Mouse (Mus musculus) CH12.LX (cell line): ENCODE measurements at regions not wholly inside any gene's neighbourhood (a gene's known extent, or its start where the extent isn't known, plus 50 kb on each side); places are given as distances from the start of the nearest gene placed in this dataset.

Experiments used
- DNase-seq: peaks from one replicate; pipeline ENCODE4 v3.0.0-alpha.2; 2013; ENCODE audit errors: extremely low read depth
- H3K27ac ChIP-seq: 2 replicates; pipeline ENCODE4 v1.5.1; 2012; ENCODE audit warnings: low read depth, mild to moderate bottlenecking, control low read depth, moderate library complexity; ENCODE audit not compliant: insufficient read depth
- H3K27me3 ChIP-seq: replicated peaks from 2 replicates; pipeline ENCODE3; 2012; ENCODE audit warnings: inconsistent platforms
- H3K36me3 ChIP-seq, 2 experiments: replicated peaks in 1 of 2; 2 replicates each; pipeline versions ENCODE3 to v1.6.1; 2012; ENCODE audit warnings: inconsistent platforms in 1 of 2, low read length in 1 of 2, mild to moderate bottlenecking in 1 of 2, mixed read lengths in 1 of 2, moderate library complexity in 1 of 2; ENCODE audit not compliant: control insufficient read depth in 1 of 2, insufficient read depth in 1 of 2
- H3K4me1 ChIP-seq, 2 experiments: 2 replicates each; pipeline ENCODE4 v1.6.1; 2012; ENCODE audit warnings: inconsistent platforms in 1 of 2, moderate library complexity in 1 of 2; ENCODE audit not compliant: insufficient read depth in 2 of 2, control insufficient read depth in 1 of 2
- H3K4me2 ChIP-seq: 2 replicates; pipeline ENCODE4 v1.6.1; 2012; ENCODE audit warnings: low read depth, mild to moderate bottlenecking, control low read depth; ENCODE audit not compliant: poor library complexity, insufficient read depth, severe bottlenecking
- H3K4me3 ChIP-seq, 3 experiments: fragments of 150-350 bp in 1 of 3; sonication (generic) in 1 of 3; replicated peaks in 1 of 3; 2 replicates each; pipeline versions ENCODE3 to v1.5.1; 2011 to 2012; ENCODE audit warnings: low read depth in 2 of 3, low read length in 2 of 3, mild to moderate bottlenecking in 2 of 3, moderate library complexity in 2 of 3, control low read depth in 1 of 3, improper control_type of control experiment in 1 of 3, inconsistent platforms in 1 of 3, mixed read lengths in 1 of 3; ENCODE audit not compliant: poor library complexity in 1 of 3
- H3K79me2 ChIP-seq: replicated peaks from 2 replicates; pipeline ENCODE4 v1.6.1; 2012; ENCODE audit warnings: mild to moderate bottlenecking, moderate library complexity; ENCODE audit not compliant: control insufficient read depth, poor library complexity, insufficient read depth, severe bottlenecking; ENCODE audit errors: extremely low read depth
- H3K9ac ChIP-seq: 2 replicates; pipeline ENCODE4 v1.6.1; 2012; ENCODE audit warnings: low read depth, mild to moderate bottlenecking, control low read depth, moderate library complexity; ENCODE audit not compliant: insufficient read depth
- H3K9me3 ChIP-seq: replicated peaks from 2 replicates; pipeline ENCODE3; 2012; ENCODE audit warnings: low read length, inconsistent platforms, mixed read lengths
- E2F4 ChIP-seq: IDR thresholded peaks from 2 replicates; pipeline ENCODE4 v1.6.1; 2011; ENCODE audit warnings: low read depth, low read length, improper control_type of control experiment; ENCODE audit not compliant: insufficient replicate concordance
- EP300 ChIP-seq: IDR thresholded peaks from 2 replicates; pipeline ENCODE4 v1.6.1; 2011; ENCODE audit warnings: low read length, improper control_type of control experiment
- GABPA ChIP-seq: IDR thresholded peaks from 2 replicates; pipeline ENCODE4 v1.6.1; 2012; ENCODE audit warnings: low read depth, low read length, improper control_type of control experiment, inconsistent platforms; ENCODE audit not compliant: insufficient replicate concordance
- JUN ChIP-seq: IDR thresholded peaks from 2 replicates; pipeline ENCODE4 v1.6.1; 2011; ENCODE audit warnings: low read depth, mild to moderate bottlenecking, low read length, improper control_type of control experiment, moderate library complexity; ENCODE audit not compliant: insufficient read depth
- JUND ChIP-seq: conservative IDR thresholded peaks from 2 replicates; pipeline ENCODE4 v1.6.1; 2011; ENCODE audit warnings: low read depth, low read length, improper control_type of control experiment
- KAT2A ChIP-seq: IDR thresholded peaks from 2 replicates; pipeline ENCODE4 v1.6.1; 2012; ENCODE audit warnings: low read length, improper control_type of control experiment, inconsistent platforms; ENCODE audit not compliant: insufficient replicate concordance
- MAFK ChIP-seq: IDR thresholded peaks from 2 replicates; pipeline ENCODE4 v1.6.1; 2011; ENCODE audit warnings: low read length, improper control_type of control experiment; ENCODE audit not compliant: insufficient replicate concordance
- MAX ChIP-seq: IDR thresholded peaks from 2 replicates; pipeline ENCODE4 v1.6.1; 2011; ENCODE audit warnings: low read length, improper control_type of control experiment
- MXI1 ChIP-seq: IDR thresholded peaks from 2 replicates; pipeline ENCODE4 v1.6.1; 2011; ENCODE audit warnings: mild to moderate bottlenecking, low read depth, low read length, improper control_type of control experiment
- MYC ChIP-seq: IDR thresholded peaks from 2 replicates; pipeline ENCODE4 v1.6.1; 2011; ENCODE audit warnings: low read depth, mild to moderate bottlenecking, improper control_type of control experiment, low read length
- NELFE ChIP-seq: IDR thresholded peaks from 2 replicates; pipeline ENCODE4 v1.6.1; 2011; ENCODE audit warnings: low read depth, low read length, improper control_type of control experiment
- POLR2A ChIP-seq: IDR thresholded peaks from 2 replicates; pipeline ENCODE4 v1.6.1; 2011; ENCODE audit warnings: low read depth, mild to moderate bottlenecking, improper control_type of control experiment, low read length
- SIN3A ChIP-seq: IDR thresholded peaks from 2 replicates; pipeline ENCODE4 v1.6.1; 2012; ENCODE audit warnings: low read length, improper control_type of control experiment, inconsistent platforms
- TCF12 ChIP-seq: IDR thresholded peaks from 2 replicates; pipeline ENCODE4 v1.6.1; 2014; ENCODE audit warnings: low read depth, mild to moderate bottlenecking, inconsistent platforms, low read length, improper control_type of control experiment
- USF2 ChIP-seq: conservative IDR thresholded peaks from 2 replicates; pipeline ENCODE4 v1.6.1; 2011; ENCODE audit warnings: low read depth, low read length, improper control_type of control experiment
- ZKSCAN1 ChIP-seq: IDR thresholded peaks from 2 replicates; pipeline ENCODE4 v1.6.1; 2012; ENCODE audit warnings: low read depth, inconsistent platforms, low read length, improper control_type of control experiment, borderline replicate concordance
- ZNF384 ChIP-seq: IDR thresholded peaks from 2 replicates; pipeline ENCODE4 v1.6.1; 2012; ENCODE audit warnings: low read depth, low read length, improper control_type of control experiment, inconsistent platforms
- dilution Hi-C: fragments of 300-500 bp; cut with MboI; formaldehyde crosslinking; loops from 2 replicates; pipeline ENCODE4 v1.14.3; 2020; ENCODE audit warnings: low sequenced_read_pairs; ENCODE audit not compliant: extremely low pct_unique_long_range_greater_than_20kb, extremely low pct_ligation_motif_present
- in situ Hi-C: fragments of 300-500 bp; cut with MboI; formaldehyde crosslinking; loops from 3 replicates; pipeline ENCODE4 v1.14.3; 2019; ENCODE audit warnings: low sequenced_read_pairs, low pct_ligation_motif_present, low pct_unique_long_range_greater_than_20kb, mixed read lengths

DNA sequence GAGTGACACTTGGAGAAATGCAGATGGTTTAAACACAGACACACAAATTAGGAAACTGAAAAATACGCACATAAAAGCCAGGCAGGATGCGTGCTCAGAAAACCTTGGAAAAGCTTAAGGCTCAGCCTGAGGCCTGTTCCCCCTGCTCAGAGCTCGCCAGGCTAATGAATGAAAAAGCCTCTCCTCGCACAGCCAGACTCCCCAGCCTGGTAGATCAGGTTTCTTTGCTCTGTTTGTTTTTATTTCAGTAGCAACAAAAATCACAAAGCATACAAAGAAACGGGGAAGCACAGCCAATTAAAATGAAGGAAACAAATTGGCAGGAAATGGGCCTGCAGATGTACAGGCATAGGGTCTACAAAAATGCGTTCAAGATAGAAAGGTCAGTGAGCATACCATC is 97.0 kb upstream of the AI593442 start:
- no peaks in the 10 kb centered on the region for H3K79me2 ChIP-seq
- no peaks in the 10 kb centered on the region for H3K4me1 ChIP-seq
- no peaks in the 10 kb centered on the region for H3K9me3 ChIP-seq
- H3K27me3 ChIP-seq = no peaks in the 10 kb centered on the region
- no peak overlapping the region for H3K27ac ChIP-seq
- H3K36me3 ChIP-seq = no peaks in the 10 kb centered on the region
- no peak overlapping the region for H3K4me2 ChIP-seq
- no peak for DNase-seq
- in situ Hi-C loops (no loop called here), dilution Hi-C loops (no loop called here)
- TF ChIP-seq GABPA = no peak
- TF ChIP-seq MAX = no peak
- TF ChIP-seq E2F4 = no peak
- TF ChIP-seq MXI1 = no peak
- TF ChIP-seq JUN = no peak
- H3K9ac ChIP-seq = no peak overlapping the region
- H3K4me3 ChIP-seq = no peak overlapping the region

DNA sequence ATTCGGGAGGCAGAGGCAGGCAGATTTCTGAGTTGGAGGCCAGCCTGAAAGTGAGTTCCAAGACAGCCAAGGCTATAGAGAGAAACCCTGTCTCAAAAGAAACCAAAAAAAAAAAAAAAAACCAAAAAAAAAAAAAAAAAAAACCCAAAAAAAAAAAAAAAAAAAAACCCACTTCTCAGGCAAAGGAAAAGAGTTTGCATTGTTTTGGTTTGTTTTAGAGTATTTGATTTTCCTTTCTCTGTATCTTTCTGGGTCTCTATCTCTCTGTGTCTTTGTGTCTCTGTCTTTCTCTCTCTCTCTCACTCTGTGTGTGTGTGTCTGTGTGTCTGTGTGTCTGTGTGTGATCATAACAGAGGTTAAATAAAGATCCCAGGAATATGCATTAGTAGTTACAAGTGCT is 95.7 kb upstream of the AI593442 start:
- in situ Hi-C loops = no loop called here
- Histone ChIP-seq H3K79me2 (no peaks in the 10 kb centered on the region), H3K36me3 (no peaks in the 10 kb centered on the region), H3K9me3 (no peaks in the 10 kb centered on the region), H3K4me2 (no peak overlapping the region), H3K4me1 (no peaks in the 10 kb centered on the region), H3K9ac (no peak overlapping the region), H3K27ac (no peak overlapping the region), H3K27me3 (no peaks in the 10 kb centered on the region), H3K4me3 (no peak overlapping the region)
- dilution Hi-C loops = no loop called here
- TF ChIP-seq ZNF384 = peak; percentile 59
- no peak for TF ChIP-seq POLR2A
- DNase-seq = no peak

DNA sequence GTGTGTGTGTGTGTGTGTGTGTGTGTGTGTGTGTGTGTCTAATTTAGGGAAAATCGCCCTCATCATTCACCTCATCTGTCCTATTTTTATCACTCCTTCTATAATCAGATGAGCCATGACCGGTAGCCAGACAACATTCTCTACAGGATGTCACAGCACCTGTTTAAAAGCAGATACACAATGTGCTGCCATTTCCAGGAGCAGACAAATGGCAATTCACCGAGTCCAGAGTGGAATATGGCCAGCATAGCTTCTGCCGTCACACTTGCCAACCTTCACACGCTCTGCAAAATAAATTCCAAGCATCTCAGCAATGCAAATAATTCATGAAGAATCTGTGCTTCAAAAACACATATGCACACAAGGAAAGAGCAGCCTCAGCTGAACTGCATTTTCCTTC is 88.5 kb upstream of the AI593442 start:
- H3K27me3 ChIP-seq = no peaks in the 10 kb centered on the region
- dilution Hi-C loops = no loop called here
- TF ChIP-seq TCF12 = no peak
- TF ChIP-seq NELFE = no peak
- TF ChIP-seq USF2 = no peak
- TF ChIP-seq POLR2A = no peak
- no peak for TF ChIP-seq ZKSCAN1
- TF ChIP-seq JUND = no peak
- TF ChIP-seq MYC = no peak
- TF ChIP-seq MAFK = no peak
- no peak for TF ChIP-seq SIN3A
- TF ChIP-seq EP300 = no peak
- no peak for TF ChIP-seq MAX
- TF ChIP-seq KAT2A = no peak
- no peak for TF ChIP-seq GABPA
- H3K9me3 ChIP-seq = no peaks in the 10 kb centered on the region
- no peak overlapping the region for H3K4me2 ChIP-seq
- H3K9ac ChIP-seq = no peak overlapping the region
- DNase-seq = no peak
- H3K4me1 ChIP-seq = peaks cover 4 to 20% of the 10 kb centered on the region in 2 experiments; a peak in 3 of 4 replicates
- H3K79me2 ChIP-seq = no peaks in the 10 kb centered on the region
- H3K36me3 ChIP-seq = no peaks in the 10 kb centered on the region
- no peak overlapping the region for H3K4me3 ChIP-seq
- H3K27ac ChIP-seq = no peak overlapping the region
- in situ Hi-C loops = no loop called here
